Mouse (Mus musculus) kidney, postnatal 10 days (tissue): ENCODE measurements at regions not wholly inside any gene's neighbourhood (a gene's known extent, or its start where the extent isn't known, plus 50 kb on each side); places are given as distances from the start of the nearest gene placed in this dataset.

Experiments
- DNase-seq: peaks from one replicate; pipeline ENCODE4 v3.0.0; 2021; ENCODE audit warnings: mixed read lengths

GRCm38 (mm10) chr17:61520087-61520486, 1361.0 kb downstream of the Efna5 start:
- no peak for DNase-seq

GRCm38 (mm10) chr17:61515059-61515458, 1366.1 kb downstream of the Efna5 start:
- no peak for DNase-seq

GRCm38 (mm10) chr17:61513433-61513832, 1367.7 kb downstream of the Efna5 start:
- DNase-seq: no peak

- DNase-seq: no peak
Measured at GRCm38 (mm10) chr17:61495261-61495660, 1385.9 kb downstream of the Efna5 start.

- no peak for DNase-seq
Measured at GRCm38 (mm10) chr17:61477457-61477856, 1403.7 kb downstream of the Efna5 start.

GRCm38 (mm10) chr17:61474405-61474804, 1406.7 kb downstream of the Efna5 start:
- DNase-seq: no peak

- DNase-seq: no peak
Measured at GRCm38 (mm10) chr17:61452943-61453342, 1428.2 kb downstream of the Efna5 start.

GRCm38 (mm10) chr17:61426846-61427245, 1454.3 kb downstream of the Efna5 start:
- DNase-seq: peak; percentile 7
